Mouse (Mus musculus) liver, adult 2 months (tissue): Measurements from ENCODE around the gene Mfsd4b2. TPM values are rescaled to one million over a fixed set of nuclear protein-coding genes. Genes with fewer than 3 reads are reported as not detected.

ENCODE experiments used
- DNase-seq: peaks from one replicate; pipeline ENCODE4 v3.0.0-alpha.2; 2011; ENCODE audit warnings: low read depth, low spot score; ENCODE audit errors: extremely low read depth
- H3K27ac ChIP-seq: fragments of 200-500 bp; replicated peaks from 2 replicates; pipeline ENCODE4 v1.5.1; 2012; ENCODE audit warnings: low read depth, mild to moderate bottlenecking, control low read depth, inconsistent platforms, low read length; ENCODE audit not compliant: insufficient read depth
- H3K27me3 ChIP-seq: fragments of 200-500 bp; 2 replicates; pipeline ENCODE4 v1.6.1; 2012; ENCODE audit warnings: mild to moderate bottlenecking, moderate library complexity, low read length, inconsistent platforms; ENCODE audit not compliant: control insufficient read depth, insufficient read depth
- H3K36me3 ChIP-seq: fragments of 200-500 bp; 2 replicates; pipeline ENCODE4 v1.6.1; 2012; ENCODE audit warnings: low read length, inconsistent platforms; ENCODE audit not compliant: control insufficient read depth, insufficient read depth
- H3K4me1 ChIP-seq: fragments of 200-500 bp; 2 replicates; pipeline ENCODE4 v1.6.1; 2011; ENCODE audit warnings: low read length; ENCODE audit not compliant: control insufficient read depth, insufficient read depth
- H3K4me3 ChIP-seq: fragments of 200-500 bp; 2 replicates; pipeline ENCODE4 v1.5.1; 2011; ENCODE audit warnings: low read depth, mild to moderate bottlenecking, control low read depth, low read length, moderate library complexity; ENCODE audit not compliant: insufficient read depth
- H3K79me2 ChIP-seq: fragments of 200-500 bp; 2 replicates; pipeline ENCODE4 v1.6.1; 2012; ENCODE audit warnings: inconsistent platforms, mild to moderate bottlenecking, low read length, moderate library complexity; ENCODE audit not compliant: control insufficient read depth, insufficient read depth
- H3K9ac ChIP-seq: fragments of 200-500 bp; 2 replicates; pipeline ENCODE4 v1.6.1; 2012; ENCODE audit warnings: low read depth, mild to moderate bottlenecking, control low read depth, inconsistent platforms, low read length
- CTCF ChIP-seq: fragments of 200-500 bp; IDR thresholded peaks from 2 replicates; pipeline ENCODE4 v1.5.1; 2011; ENCODE audit warnings: low read depth, low read length, control low read depth
- POLR2A ChIP-seq: fragments of 200-500 bp; IDR thresholded peaks from 2 replicates; pipeline ENCODE4 v1.6.1; 2011; ENCODE audit warnings: low read length, control low read depth; ENCODE audit not compliant: insufficient read depth; ENCODE audit errors: extremely low read depth
- WGBS: fragments of 180-500 bp; shearing (Covaris S2); methylation state at CpG from one replicate; pipeline ENCODE4 v1.1.7; 2018; 5-methylcytosine and 5-hydroxymethylcytosine counted together
- polyA plus RNA-seq: library from polyadenylated mRNA; depleted of rRNA; stranded (reverse); fragments of >200 nt; gene quantifications from 2 replicates; pipeline ENCODE4 v1.2.3, GENCODE M21; 2012; rRNA removed
- total RNA-seq: library from RNA; depleted of rRNA; stranded (reverse); fragments of >200 nt; gene quantifications from 2 replicates; pipeline ENCODE4 v1.2.3, GENCODE M21; 2014; rRNA removed

Mfsd4b2 gene
- total RNA-seq (not detected in 2 replicates), polyA plus RNA-seq (not detected in 2 replicates)

- no peak for TF ChIP-seq CTCF
- no peak for TF ChIP-seq POLR2A
- no peak within 1 kb of the TSS for H3K9ac ChIP-seq
- no peak for DNase-seq
- WGBS = 4% methylated on average over 41 of the region's 41 CpGs
- no peaks in the 10 kb centered on the region for H3K36me3 ChIP-seq
- H3K4me1 ChIP-seq = no peaks in the 10 kb centered on the region; the same call in 1 of the 2 replicates
- peaks cover 3% of the 10 kb centered on the region; the same call in 1 of the 2 replicates for H3K27me3 ChIP-seq
- no peaks in the 10 kb centered on the region for H3K79me2 ChIP-seq
- no peak within 1 kb of the TSS for H3K27ac ChIP-seq
- H3K4me3 ChIP-seq = no peak within 1 kb of the TSS
Observed at GRCm38 (mm10) chr10:39926616-39927139, at the start of gene Mfsd4b2. Gene Mfsd4b2 (minus strand): TSS chr10:39926923.

GRCm38 (mm10) chr10:39975771-39976170 lies 49.0 kb upstream of the Mfsd4b2 start:
- H3K4me1 ChIP-seq = no peaks in the 10 kb centered on the region
- no peak overlapping the region for H3K27ac ChIP-seq
- H3K9ac ChIP-seq = no peak overlapping the region
- 61% methylated on average over 2 of the region's 2 CpGs for WGBS
- no peak for TF ChIP-seq CTCF
- no peak for TF ChIP-seq POLR2A
- no peaks in the 10 kb centered on the region for H3K79me2 ChIP-seq
- H3K4me3 ChIP-seq = no peak overlapping the region
- H3K27me3 ChIP-seq = no peaks in the 10 kb centered on the region
- DNase-seq = no peak
- H3K36me3 ChIP-seq = no peaks in the 10 kb centered on the region

- Histone ChIP-seq H3K4me3 (no peak overlapping the region), H3K27me3 (no peaks in the 10 kb centered on the region), H3K79me2 (no peaks in the 10 kb centered on the region), H3K36me3 (no peaks in the 10 kb centered on the region), H3K4me1 (no peaks in the 10 kb centered on the region), H3K9ac (no peak overlapping the region), H3K27ac (no peak overlapping the region)
- no peak for TF ChIP-seq CTCF
- no peak for TF ChIP-seq POLR2A
- no peak for DNase-seq
- WGBS = 73% methylated on average over 11 of the region's 11 CpGs
Observed at GRCm38 (mm10) chr10:39974982-39975381, 48.3 kb upstream of the Mfsd4b2 start.

- H3K4me3 ChIP-seq = no peak overlapping the region
- TF ChIP-seq CTCF (no peak), POLR2A (no peak)
- no peaks in the 10 kb centered on the region for H3K79me2 ChIP-seq
- no peaks in the 10 kb centered on the region for H3K4me1 ChIP-seq
- H3K9ac ChIP-seq = no peak overlapping the region
- no peaks in the 10 kb centered on the region for H3K36me3 ChIP-seq
- no peak overlapping the region for H3K27ac ChIP-seq
- 79% methylated on average over 3 of the region's 3 CpGs for WGBS
- no peak for DNase-seq
- no peaks in the 10 kb centered on the region; the same call in 1 of the 2 replicates for H3K27me3 ChIP-seq
Observed at GRCm38 (mm10) chr10:39967512-39967911, 40.8 kb upstream of the Mfsd4b2 start.

GRCm38 (mm10) chr10:39961906-39962305 lies 35.2 kb upstream of the Mfsd4b2 start:
- H3K9ac ChIP-seq = no peak overlapping the region
- no peak overlapping the region for H3K4me3 ChIP-seq
- peaks cover 17% of the 10 kb centered on the region for H3K4me1 ChIP-seq
- 71% methylated on average over 1 of the region's 1 CpGs for WGBS
- no peaks in the 10 kb centered on the region for H3K27me3 ChIP-seq
- H3K36me3 ChIP-seq = no peaks in the 10 kb centered on the region
- no peak overlapping the region for H3K27ac ChIP-seq
- no peak for TF ChIP-seq CTCF
- no peak for TF ChIP-seq POLR2A
- no peaks in the 10 kb centered on the region for H3K79me2 ChIP-seq
- no peak for DNase-seq

- Histone ChIP-seq H3K36me3 (no peaks in the 10 kb centered on the region), H3K4me3 (no peak overlapping the region), H3K27me3 (no peaks in the 10 kb centered on the region), H3K79me2 (no peaks in the 10 kb centered on the region), H3K4me1 (peaks cover 21% of the 10 kb centered on the region), H3K27ac (no peak overlapping the region), H3K9ac (no peak overlapping the region)
- TF ChIP-seq POLR2A = no peak
- TF ChIP-seq CTCF = no peak
- no peak for DNase-seq
- WGBS = 46% methylated on average over 11 of the region's 11 CpGs
Observed at GRCm38 (mm10) chr10:39960441-39960822, 33.7 kb upstream of the Mfsd4b2 start.
